Mouse (Mus musculus): ENCODE results near the gene Ralgps1. TPM values are rescaled to one million over a fixed set of nuclear protein-coding genes. Genes with fewer than 3 reads are reported as not detected.

Gene Ralgps1
- polyA plus RNA-seq, 1 experiment: 4.5 TPM

GRCm38 (mm10) chr2:33279758-33280157 lies 91.5 kb downstream of the Ralgps1 start:
- WGBS: 87% methylated on average over 10 of the region's 10 CpGs
- no peak for TF ChIP-seq POLR2A (IDR thresholded peaks at IDR 0.05; ENCODE audit: low read depth, low read length)
- TF ChIP-seq CTCF (IDR thresholded peaks at IDR 0.05; ENCODE audit: extremely low read depth, insufficient read depth, insufficient read length, insufficient replicate concordance): no peak
- DNase-seq (ENCODE audit: low read depth in 1 of 2, low spot score in 2 of 2): no peak
- no peaks in the 10 kb centered on the region for H3K27me3 ChIP-seq (ENCODE audit: control insufficient read depth, insufficient read depth, low read length)
- H3K4me1 ChIP-seq (ENCODE audit: control insufficient read depth, insufficient read depth, insufficient read length): no peaks in the 10 kb centered on the region
- 0 out of 2 replicates have a peak, but pooled peaks cover 2% of the 10 kb centered on the region for H3K36me3 ChIP-seq (ENCODE audit: control insufficient read depth, insufficient read depth, low read length)
- no peak overlapping the region for H3K27ac ChIP-seq (ENCODE audit: insufficient read depth, low read length)
- no peak overlapping the region for H3K4me3 ChIP-seq (ENCODE audit: extremely low read depth, insufficient read depth, insufficient read length)

GRCm38 (mm10) chr2:33274719-33275490 lies 96.4 kb downstream of the Ralgps1 start:
- Histone ChIP-seq H3K27me3 (ENCODE audit: control insufficient read depth, insufficient read depth, low read length) (no peaks in the 10 kb centered on the region), H3K4me3 (ENCODE audit: extremely low read depth, insufficient read depth, insufficient read length) (no peak overlapping the region), H3K36me3 (ENCODE audit: control insufficient read depth, insufficient read depth, low read length) (0 out of 2 replicates have a peak, but pooled peaks cover 5% of the 10 kb centered on the region), H3K27ac (ENCODE audit: insufficient read depth, low read length) (no peak overlapping the region), H3K4me1 (ENCODE audit: control insufficient read depth, insufficient read depth, insufficient read length) (no peaks in the 10 kb centered on the region)
- no peak for DNase-seq (ENCODE audit: low read depth in 1 of 2, low spot score in 2 of 2)
- TF ChIP-seq CTCF (IDR thresholded peaks at IDR 0.05; ENCODE audit: extremely low read depth, insufficient read depth, insufficient read length, insufficient replicate concordance): no peak
- no peak for TF ChIP-seq POLR2A (IDR thresholded peaks at IDR 0.05; ENCODE audit: low read depth, low read length)
- 92% methylated on average over 12 of the region's 12 CpGs for WGBS

GRCm38 (mm10) chr2:33272665-33273439 lies 98.4 kb downstream of the Ralgps1 start:
- H3K27me3 ChIP-seq (ENCODE audit: control insufficient read depth, insufficient read depth, low read length): no peaks in the 10 kb centered on the region
- H3K36me3 ChIP-seq (ENCODE audit: control insufficient read depth, insufficient read depth, low read length): 0 out of 2 replicates have a peak, but pooled peaks cover 5% of the 10 kb centered on the region
- TF ChIP-seq POLR2A (IDR thresholded peaks at IDR 0.05; ENCODE audit: low read depth, low read length) (no peak), CTCF (IDR thresholded peaks at IDR 0.05; ENCODE audit: extremely low read depth, insufficient read depth, insufficient read length, insufficient replicate concordance) (no peak)
- H3K27ac ChIP-seq (ENCODE audit: insufficient read depth, low read length): no peak overlapping the region
- no peak for DNase-seq (ENCODE audit: low read depth in 1 of 2, low spot score in 2 of 2)
- H3K4me3 ChIP-seq (ENCODE audit: extremely low read depth, insufficient read depth, insufficient read length): no peak overlapping the region
- WGBS: 86% methylated on average over 4 of the region's 4 CpGs
- H3K4me1 ChIP-seq (ENCODE audit: control insufficient read depth, insufficient read depth, insufficient read length): no peaks in the 10 kb centered on the region

GRCm38 (mm10) chr2:33271511-33271910 lies 99.8 kb downstream of the Ralgps1 start:
- Histone ChIP-seq H3K36me3 (ENCODE audit: control insufficient read depth, insufficient read depth, low read length) (0 out of 2 replicates have a peak, but pooled peaks cover 5% of the 10 kb centered on the region), H3K27me3 (ENCODE audit: control insufficient read depth, insufficient read depth, low read length) (no peaks in the 10 kb centered on the region), H3K27ac (ENCODE audit: insufficient read depth, low read length) (no peak overlapping the region), H3K4me3 (ENCODE audit: extremely low read depth, insufficient read depth, insufficient read length) (no peak overlapping the region), H3K4me1 (ENCODE audit: control insufficient read depth, insufficient read depth, insufficient read length) (no peaks in the 10 kb centered on the region)
- WGBS: 93% methylated on average over 1 of the region's 1 CpGs
- no peak for TF ChIP-seq POLR2A (IDR thresholded peaks at IDR 0.05; ENCODE audit: low read depth, low read length)
- no peak for TF ChIP-seq CTCF (IDR thresholded peaks at IDR 0.05; ENCODE audit: extremely low read depth, insufficient read depth, insufficient read length, insufficient replicate concordance)
- no peak for DNase-seq (ENCODE audit: low read depth in 1 of 2, low spot score in 2 of 2)

- TF ChIP-seq CTCF (IDR thresholded peaks at IDR 0.05; ENCODE audit: extremely low read depth, insufficient read depth, insufficient read length, insufficient replicate concordance) (no peak), POLR2A (IDR thresholded peaks at IDR 0.05; ENCODE audit: low read depth, low read length) (no peak)
Observed at GRCm38 (mm10) chr2:33270569-33270968, 100.7 kb downstream of the Ralgps1 start.

GRCm38 (mm10) chr2:33269132-33269493 lies 102.2 kb downstream of the Ralgps1 start:
- Histone ChIP-seq H3K4me3 (ENCODE audit: extremely low read depth, insufficient read depth, insufficient read length) (no peak overlapping the region), H3K27ac (ENCODE audit: insufficient read depth, low read length) (no peak overlapping the region)
- no peak for DNase-seq (ENCODE audit: low read depth in 1 of 2, low spot score in 2 of 2)

More at GRCm38 (mm10) chr2:33270569-33270968, 100.7 kb downstream of the Ralgps1 start:
- DNase-seq (ENCODE audit: low read depth in 1 of 2, low spot score in 2 of 2): no peak
- H3K27me3 ChIP-seq (ENCODE audit: control insufficient read depth, insufficient read depth, low read length): no peaks in the 10 kb centered on the region
- H3K36me3 ChIP-seq (ENCODE audit: control insufficient read depth, insufficient read depth, low read length): 0 out of 2 replicates have a peak, but pooled peaks cover 5% of the 10 kb centered on the region
- no peaks in the 10 kb centered on the region for H3K4me1 ChIP-seq (ENCODE audit: control insufficient read depth, insufficient read depth, insufficient read length)
- WGBS: 90% methylated on average over 2 of the region's 2 CpGs
- H3K27ac ChIP-seq (ENCODE audit: insufficient read depth, low read length): no peak overlapping the region
- no peak overlapping the region for H3K4me3 ChIP-seq (ENCODE audit: extremely low read depth, insufficient read depth, insufficient read length)

More at GRCm38 (mm10) chr2:33269132-33269493, 102.2 kb downstream of the Ralgps1 start:
- H3K4me1 ChIP-seq (ENCODE audit: control insufficient read depth, insufficient read depth, insufficient read length): no peaks in the 10 kb centered on the region
- H3K27me3 ChIP-seq (ENCODE audit: control insufficient read depth, insufficient read depth, low read length): no peaks in the 10 kb centered on the region
- H3K36me3 ChIP-seq (ENCODE audit: control insufficient read depth, insufficient read depth, low read length): 0 out of 2 replicates have a peak, but pooled peaks cover 3% of the 10 kb centered on the region
- 84% methylated on average over 2 of the region's 2 CpGs for WGBS
- TF ChIP-seq POLR2A (IDR thresholded peaks at IDR 0.05; ENCODE audit: low read depth, low read length) (no peak), CTCF (IDR thresholded peaks at IDR 0.05; ENCODE audit: extremely low read depth, insufficient read depth, insufficient read length, insufficient replicate concordance) (no peak)

All from spleen, adult 2 months (tissue).